Mouse (Mus musculus) layer of hippocampus, postnatal 36 days (tissue): Measurements from ENCODE around the gene Adgrg4. TPM values are rescaled to one million over a fixed set of nuclear protein-coding genes. Genes with fewer than 3 reads are reported as not detected.

Experiments used
- DNase-seq, 2 experiments: peaks; one replicate each; pipeline ENCODE4 v3.0.0; 2022
- total RNA-seq, 2 experiments: library from RNA; stranded (reverse); gene quantifications; 2 replicates each; pipeline ENCODE4 v1.2.3; 2021

Gene Adgrg4
- not detected for total RNA-seq

DNA sequence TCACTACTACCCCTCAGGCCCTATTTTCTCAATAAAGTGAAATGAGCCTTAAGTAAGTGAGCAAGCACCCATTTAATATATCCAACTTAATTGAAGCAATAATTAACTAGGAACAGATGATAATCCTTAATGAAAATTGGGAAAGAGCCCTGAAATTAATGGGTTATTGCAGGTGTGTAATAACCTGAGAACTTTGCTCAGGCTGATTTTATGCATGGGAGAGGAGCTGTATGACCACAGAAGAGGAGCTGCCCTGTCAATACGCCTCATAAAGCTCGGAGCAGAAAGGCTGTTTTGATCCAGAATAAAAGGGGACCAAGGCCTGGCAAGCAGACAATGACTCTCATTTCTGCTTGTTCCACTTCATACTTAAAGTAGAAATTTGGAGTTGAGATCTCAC is at the start of gene Adgrg4:
TSS of gene Adgrg4 (plus strand) at position 301 of the 400 bp plus-strand sequence.
- DNase-seq, result no peak

DNA sequence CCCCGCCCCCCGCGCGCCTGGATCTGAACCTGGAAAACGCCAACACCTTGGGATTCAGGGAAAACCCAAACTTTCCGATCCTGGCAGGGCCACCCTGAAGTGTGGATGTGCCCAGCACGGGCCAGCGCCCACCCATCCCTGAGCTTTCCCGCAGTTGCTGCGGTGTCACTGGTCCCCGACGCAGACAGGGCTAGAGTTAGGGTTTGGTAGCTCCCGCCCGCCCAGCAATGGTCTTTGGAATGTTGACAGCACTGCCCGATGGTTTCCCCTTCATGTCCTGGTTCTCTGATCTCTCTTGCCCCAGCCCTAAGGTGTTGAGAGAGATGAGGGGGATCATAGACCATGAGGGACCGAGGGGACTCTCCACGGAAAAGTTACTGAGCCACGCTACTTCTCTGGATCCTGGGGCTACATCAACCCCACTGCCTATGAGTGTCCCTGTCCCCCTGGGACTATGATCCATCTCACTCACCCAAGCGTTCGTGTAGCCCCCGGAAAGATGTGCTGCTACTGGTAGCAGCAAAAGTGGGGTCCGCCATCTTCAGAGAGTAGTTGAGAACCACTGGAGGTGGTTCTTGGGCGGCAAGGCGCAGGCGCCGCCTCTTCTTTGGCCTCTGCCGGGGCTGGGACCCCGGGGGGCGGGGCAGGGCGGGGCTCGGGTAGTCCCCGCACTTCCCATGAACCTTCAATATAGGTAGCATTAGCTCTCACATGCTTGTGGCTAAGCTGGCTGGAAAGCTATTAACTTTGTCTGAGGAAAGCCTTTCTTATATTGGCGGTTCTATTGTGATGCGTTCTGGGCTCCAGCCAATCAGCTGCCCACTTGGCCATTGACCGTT is 48.0 kb upstream of the Adgrg4 start, which contains the start of gene Map7d3:
TSS of gene Map7d3 (minus strand) at position 562 of the 839 bp plus-strand sequence.
- DNase-seq, result no peak

DNA sequence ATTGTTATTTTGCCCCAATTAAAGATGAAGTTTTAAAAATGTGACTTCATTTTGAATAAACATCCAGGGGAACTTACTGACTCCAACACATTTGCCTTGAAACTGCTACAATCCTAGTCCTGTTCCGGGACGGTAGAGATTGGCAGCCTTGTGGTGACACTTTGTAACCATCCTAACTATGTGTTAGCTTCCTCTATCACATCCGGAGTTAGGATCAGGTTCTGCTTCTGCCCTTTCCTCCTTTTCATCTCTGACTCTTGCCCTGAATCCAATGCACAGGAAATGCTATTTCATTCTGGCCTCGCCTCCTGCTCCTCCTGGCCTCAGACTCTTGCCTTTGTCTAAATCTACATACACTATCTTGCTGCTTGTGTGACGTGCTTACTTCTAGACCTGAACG is 42.5 kb upstream of the Adgrg4 start:
- DNase-seq, result no peak

GRCm38 (mm10) chrX:56835842-56836241 is 34.1 kb upstream of the Adgrg4 start:
- DNase-seq, result no peak

GRCm38 (mm10) chrX:56839369-56839768 is 30.6 kb upstream of the Adgrg4 start:
- DNase-seq, result peak in 1 of 2 experiments; percentile 9

DNA sequence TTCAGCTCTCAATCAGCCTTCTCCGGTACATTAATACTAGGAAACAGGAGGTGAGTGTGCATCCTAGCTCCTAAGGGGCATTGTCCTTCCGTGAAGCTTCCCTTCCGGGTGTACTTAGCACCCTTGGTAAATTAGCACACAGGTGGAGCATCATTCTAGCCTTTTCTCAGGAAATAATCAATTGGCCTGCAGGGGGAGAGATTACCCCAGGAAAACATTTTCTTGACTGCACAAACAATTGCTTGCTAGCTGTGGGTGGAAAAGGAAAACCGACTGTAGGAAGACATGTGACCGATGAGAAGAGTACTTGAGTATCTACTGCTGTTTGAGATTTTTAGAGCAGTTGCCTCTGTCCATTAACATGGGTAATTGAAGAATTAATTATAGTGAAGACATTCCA is 28.7 kb upstream of the Adgrg4 start:
- DNase-seq, result no peak

GRCm38 (mm10) chrX:57012891-57013290 is 142.9 kb downstream of the Adgrg4 start:
- no peak for DNase-seq

DNA sequence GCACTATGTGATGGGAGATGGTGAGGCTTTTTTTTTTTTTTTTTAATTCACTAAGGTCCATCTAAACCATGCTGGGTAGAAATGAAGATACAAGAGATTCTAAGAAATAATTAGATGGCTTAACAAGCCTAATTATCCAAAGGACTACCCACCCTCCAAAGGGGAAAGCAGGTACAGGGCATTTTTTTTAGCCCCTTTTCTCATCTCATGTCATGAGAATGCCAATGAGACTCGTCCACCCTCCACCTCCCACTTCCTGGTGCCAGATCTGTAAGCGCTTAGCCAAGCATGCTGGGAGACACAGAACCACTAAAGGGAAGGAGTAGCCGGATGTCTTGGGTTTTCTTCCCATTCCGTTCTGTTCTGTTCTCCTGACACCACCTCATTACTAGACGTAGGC is 172.8 kb downstream of the Adgrg4 start, which contains the start of gene Brs3:
TSS of gene Brs3 (plus strand) at position 301 of the 400 bp plus-strand sequence.
- no peak for DNase-seq

DNA sequence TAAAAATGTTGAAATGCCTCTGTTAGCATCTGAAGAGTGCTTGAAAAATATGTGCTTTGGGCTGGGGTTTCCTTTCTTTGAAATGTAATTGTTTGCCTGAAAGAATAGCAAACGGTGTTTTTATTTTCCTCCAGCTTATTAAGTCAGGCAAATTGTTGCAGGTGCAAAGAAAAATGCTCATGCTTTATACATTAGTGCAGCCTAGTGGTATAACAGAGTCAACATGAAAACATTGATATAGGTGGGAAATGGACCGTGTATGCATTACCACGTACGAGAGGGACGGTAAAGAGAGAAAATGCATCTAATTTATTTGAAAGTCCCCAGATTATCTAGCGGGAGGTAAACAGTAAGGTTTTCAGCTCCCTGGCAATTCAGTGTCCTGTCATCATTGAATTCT is 173.9 kb downstream of the Adgrg4 start:
- DNase-seq, result no peak

Other genes with a start within 250 kb of the Adgrg4 start
- 10 to 100 TPM; 78.4 to 87.0 TPM for gene Fhl1, start 138.4 kb upstream of the Adgrg4 start, total RNA-seq
- gene Map7d3, start 47.8 kb upstream of the Adgrg4 start, total RNA-seq, result not detected
- under 1 TPM; 0.13 to 0.25 TPM for gene Brs3, start 172.9 kb downstream of the Adgrg4 start, total RNA-seq
- gene Htatsf1, start 183.4 kb downstream of the Adgrg4 start, total RNA-seq, result 10 to 100 TPM; 58.2 to 62.1 TPM
- not detected for gene Vgll1, start 217.9 kb downstream of the Adgrg4 start, total RNA-seq